Mouse (Mus musculus) cerebellum, postnatal 36 days (tissue): ENCODE measurements at regions not wholly inside any gene's neighbourhood (a gene's known extent, or its start where the extent isn't known, plus 50 kb on each side); places are given as distances from the start of the nearest gene placed in this dataset.

Experiments
- DNase-seq, 2 experiments: peaks; one replicate each; pipeline ENCODE4 v3.0.0; 2021 to 2022; ENCODE audit warnings: mixed read lengths in 2 of 2

DNA sequence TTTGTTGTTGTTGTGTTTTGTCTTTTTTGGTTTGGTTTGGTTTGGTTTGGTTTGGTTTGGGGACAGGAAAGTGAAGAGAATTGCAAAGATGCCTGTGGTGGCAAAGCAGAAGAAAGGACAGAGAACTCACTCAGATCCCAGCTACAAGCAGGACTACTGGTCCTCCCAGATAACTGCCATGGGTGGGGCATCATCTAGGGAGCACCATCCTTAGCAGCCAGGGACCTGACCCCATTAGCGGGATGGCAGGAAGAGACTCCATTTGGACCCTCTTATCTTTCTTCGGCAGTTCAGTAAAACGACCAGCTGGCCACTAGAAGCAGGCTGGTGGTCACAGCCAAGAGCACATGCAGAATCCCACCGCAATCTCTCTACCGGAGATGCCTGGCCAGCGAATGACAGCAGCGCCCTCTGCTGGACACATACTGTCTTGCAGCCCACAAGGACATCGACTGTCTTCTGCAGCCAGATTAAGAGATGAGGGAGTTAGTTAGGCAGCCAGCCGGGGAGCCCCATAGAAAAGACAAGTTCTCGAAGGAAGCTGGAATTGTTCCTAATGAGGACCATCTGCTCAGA, 119.8 kb downstream of the Gm9195 start:
- peak; percentile 81 to 83 for DNase-seq

DNA sequence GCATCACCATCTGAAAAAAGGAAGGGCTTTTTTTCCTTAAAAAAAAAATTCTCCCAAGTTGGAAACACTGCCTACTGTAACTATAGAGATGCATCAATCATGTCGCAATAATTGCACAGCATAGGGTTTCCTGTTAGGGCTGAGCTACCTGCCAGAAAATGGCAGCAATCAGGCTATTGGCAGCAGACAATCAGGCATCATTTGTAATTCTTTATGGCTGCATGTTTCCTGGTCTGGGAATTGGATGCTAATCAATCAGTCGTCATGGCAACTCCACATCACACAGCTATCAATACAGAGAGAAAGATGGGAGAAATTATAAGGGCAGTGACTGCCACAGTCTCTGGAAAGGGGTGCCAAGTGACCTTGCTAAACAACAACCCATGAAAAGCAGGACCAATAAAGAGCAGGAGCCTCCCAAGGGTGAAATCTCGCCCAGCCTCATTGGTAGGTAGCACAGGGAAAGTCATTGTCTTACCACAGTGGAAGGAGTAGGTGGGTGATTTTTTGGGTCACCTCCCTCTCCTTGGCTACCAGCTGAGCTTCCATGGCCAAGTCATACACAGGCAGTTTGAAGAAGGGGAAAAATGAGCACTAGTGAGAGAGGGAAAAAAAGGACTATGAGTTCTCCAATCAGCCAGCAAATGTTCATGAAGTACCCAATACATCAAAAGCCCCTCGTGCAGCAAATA, 130.7 kb downstream of the Gm9195 start:
- DNase-seq: no peak

DNA sequence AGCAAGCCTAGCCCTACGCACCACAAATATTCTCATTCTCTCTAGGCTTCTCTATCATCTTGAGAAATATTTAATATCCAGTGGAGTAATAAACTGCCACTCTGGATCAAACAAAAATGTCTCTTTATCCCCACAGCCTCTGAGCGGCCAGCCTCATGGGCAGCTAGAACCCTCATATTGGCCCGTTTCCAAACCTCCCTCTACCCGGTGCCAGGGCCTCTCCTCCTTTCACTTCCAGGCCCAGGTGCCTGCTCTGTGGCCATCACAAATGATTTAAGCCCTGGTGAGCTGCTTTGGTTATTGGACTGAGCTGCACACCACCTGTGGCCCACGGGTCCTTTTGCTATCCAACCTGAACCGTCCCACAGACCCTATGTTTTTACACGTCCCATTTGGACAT, 131.5 kb downstream of the Gm9195 start:
- DNase-seq: peak; percentile 7 to 13

DNA sequence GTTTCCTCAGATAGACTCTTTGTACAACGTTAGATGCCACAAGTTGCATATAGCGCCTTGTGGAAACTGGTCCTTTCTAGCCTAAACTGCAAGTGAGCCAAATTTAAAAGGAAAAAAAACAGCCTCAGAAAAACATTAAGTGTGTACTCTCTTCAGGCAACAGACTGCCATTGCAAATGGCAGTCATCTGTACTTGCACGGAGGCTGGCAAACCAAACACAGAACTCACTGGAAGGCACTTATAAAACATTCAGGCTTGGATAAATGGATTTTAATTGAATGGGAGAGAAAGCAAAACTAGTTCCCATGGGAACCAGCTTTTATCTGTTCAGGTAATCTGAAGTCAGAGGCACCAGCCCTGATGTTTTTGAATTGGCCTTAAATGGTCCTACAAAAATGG, 133.7 kb downstream of the Gm9195 start:
- DNase-seq: no peak

DNA sequence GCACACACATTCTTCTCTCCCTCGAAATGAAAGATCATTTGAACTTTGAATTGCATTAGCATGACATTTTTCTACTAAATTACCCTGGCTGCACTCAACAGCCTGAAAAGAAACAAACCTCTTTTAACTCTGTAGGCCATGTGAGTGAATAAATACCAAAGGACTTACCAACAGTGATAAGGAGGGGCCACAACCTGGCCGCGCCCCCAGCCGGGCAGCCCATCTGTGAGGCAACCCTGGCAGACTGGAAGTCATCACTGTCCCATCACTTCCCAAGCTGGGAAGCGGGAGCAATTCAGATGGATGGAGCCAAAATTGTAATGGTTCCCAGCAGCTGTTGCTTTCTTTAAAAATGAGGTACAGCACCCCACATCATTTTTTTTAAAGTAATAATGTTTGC, 149.5 kb downstream of the Gm9195 start:
- DNase-seq: no peak

DNA sequence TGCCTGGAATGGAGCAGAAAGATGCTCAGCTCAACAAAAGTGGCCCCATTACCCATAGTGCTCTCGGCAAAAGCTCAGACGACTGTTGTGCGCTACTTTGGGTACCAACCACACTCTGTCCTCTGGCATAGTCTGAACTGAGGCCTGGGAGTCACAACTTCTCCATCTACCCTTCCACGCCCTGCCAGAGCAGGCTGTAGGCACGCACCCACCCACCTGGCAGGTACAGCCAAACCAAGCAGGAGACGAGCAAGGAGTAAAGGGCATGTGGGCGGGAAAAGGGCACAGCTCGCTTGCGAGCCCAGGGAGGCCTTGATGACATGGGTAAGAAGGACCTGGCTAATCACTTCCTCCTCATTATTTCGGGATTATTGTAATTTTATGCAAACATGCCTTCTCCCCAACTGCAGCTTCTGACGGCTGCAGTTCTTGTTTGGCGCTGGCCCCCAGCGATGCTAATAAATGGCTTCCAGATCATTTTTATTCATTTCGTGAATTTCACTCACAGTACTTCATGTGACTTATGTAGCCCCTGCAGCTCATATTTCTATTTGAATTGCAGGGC, 150.0 kb downstream of the Gm9195 start:
- DNase-seq: no peak

DNA sequence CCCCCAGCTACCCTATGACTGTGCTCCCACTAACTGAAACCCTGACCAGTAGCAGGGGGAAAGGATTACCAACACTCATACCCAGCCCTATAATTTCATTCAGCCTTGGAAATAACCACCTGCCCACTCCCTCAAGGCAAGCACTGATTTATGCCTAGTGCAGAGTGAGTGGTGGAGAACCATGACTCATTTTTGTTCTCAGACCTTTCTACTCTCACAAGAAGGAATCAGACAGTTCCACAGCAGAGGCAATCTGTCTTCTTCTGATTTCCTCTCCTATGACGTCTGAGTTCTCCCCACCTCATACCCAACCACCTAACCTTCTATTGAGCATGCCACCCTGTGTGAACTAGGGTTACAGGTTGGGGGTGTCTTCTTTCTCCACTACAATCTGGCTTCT, 153.6 kb downstream of the Gm9195 start:
- DNase-seq: no peak

DNA sequence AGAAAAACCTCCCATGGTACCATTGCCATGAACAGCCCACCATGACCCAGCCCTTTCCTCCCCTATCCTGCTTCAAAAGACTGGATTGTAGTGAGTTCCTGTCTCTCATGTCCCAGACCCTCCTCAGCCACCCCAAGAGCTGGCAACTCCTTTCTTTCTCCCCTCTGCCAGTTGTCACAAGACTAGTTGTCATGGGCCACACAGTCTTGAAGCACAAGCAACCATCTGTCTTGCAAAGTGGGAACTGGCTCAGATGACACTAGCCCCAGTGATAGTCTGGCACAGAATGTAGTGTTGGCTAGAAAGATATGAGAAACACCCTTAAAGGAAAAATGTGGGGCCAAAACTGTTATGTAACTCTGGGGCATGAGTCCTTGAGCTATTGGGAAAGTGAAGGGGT, 187.8 kb downstream of the Gm9195 start:
- peak in 1 of 2 experiments; percentile 6 for DNase-seq

DNA sequence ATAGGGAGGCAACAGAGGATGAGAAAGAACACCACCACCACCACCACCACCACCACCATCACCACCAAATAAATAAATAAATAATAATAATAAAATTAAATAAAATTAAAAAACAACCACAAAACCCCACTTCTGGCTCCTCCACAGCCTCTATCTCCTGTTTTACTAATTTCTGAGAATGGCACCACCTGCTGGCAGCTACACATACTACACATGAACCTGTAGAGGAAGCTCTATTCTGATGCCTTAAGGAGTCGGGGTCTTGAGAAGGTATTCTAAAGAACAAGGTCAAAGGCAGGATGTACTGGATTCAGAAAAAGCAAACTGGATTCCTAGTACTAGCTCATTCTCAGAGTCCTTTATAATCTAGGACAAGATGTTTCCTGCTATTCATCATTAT, 191.6 kb downstream of the Gm9195 start:
- DNase-seq: peak; percentile 46 to 47

DNA sequence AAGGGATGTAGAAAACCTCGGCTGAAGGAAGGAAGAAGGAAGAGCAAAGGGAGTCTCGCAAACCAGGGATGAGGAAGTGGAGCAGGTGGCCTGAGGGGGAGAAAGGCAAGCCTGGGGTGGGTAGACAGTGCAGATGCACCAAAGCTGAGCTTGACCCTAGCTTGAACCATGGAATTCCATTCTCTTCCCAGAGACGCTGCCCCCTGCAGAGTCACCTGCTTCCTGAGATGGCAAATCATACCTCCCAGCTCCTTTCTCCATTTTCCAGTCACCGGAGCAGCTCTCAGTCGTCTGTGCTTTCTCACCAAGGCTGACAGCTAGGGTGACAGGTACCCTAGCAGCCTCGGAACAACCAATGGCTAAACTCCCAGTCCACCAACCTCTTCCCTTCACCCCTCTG, 197.0 kb downstream of the Gm9195 start:
- DNase-seq: no peak

DNA sequence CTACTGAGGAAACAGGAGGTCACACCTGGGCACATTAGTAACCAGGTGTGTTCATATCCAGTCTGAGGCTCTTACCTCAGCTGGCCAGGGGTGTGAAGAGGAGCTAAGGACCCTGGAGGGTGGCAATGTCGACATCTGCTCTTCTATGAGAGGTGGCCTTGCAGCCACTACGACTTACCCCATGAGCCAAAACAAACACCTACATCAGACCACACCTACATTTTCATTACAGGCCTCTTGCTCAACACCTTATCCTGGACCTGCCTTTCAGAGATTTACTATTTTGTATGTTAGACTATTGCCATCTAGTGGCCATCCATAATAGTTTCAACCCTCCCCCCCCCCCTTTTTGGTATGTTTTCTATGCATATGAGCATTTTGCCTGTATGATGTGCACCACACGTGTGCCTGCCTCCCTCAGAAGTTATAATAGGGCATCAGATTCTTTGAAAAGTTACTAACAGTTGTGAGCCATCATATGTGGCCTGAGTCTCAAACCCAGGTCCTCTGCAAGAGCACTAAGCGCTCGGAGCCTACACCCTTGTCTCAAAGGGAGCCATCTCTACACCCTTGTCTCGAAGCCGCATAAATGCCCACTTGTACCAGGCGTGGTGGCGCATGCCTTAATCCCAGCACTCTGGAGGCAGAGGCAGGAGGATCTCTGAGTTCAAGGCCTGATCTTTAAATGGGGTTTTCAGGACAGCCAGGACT, 197.8 kb downstream of the Gm9195 start:
- peak in 1 of 2 experiments; percentile 6 for DNase-seq

DNA sequence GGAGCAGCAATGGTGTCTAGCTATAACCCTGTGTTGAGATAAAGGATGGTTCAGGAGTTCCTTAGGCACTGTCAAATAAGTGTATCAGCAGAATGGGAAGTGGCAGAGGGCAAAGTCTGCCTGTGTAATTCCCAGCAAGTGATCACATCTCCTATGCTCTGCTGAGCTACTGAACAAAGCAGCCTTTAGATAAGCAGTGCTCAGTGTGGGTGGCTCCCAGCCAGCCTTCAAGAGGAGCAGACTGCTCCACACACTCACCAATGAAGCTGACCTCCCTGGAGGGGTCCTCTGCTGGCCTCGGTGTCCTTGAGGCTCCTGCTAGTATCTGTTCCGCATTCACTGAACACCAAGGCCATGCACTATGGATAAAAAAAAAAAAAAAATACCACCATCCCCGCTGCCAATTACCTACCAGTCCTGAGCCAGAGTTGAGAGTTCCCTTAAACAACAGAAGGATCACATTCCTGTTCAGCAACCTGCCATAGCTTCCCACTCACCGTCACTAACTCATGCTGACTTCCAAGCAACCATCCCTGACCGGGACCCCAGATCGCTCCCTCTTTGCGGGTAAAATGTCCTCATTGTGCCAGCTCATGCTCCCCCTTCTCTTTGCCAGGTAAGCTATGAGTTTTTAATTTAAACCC, 198.9 kb downstream of the Gm9195 start:
- DNase-seq: no peak

DNA sequence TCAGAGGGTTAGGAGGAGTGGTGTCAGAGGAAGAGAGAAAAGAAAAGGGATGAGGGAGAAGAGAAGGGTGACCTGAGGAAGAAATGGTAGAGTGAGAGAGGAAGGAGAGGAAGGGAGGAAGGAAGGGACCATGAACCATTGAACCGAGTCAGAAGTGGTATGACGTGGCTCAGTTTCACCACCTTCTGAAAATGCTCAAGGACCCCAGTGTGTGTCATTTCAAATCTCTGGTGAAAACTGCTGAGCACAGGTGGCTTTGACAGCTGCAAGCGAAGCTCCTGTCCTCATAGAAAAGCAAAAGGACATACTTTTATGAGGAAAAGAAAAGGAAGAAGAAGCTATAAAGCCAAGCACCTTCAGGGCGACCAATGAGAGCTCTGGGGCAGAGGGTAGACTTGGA, 214.3 kb downstream of the Gm9195 start:
- DNase-seq: no peak

DNA sequence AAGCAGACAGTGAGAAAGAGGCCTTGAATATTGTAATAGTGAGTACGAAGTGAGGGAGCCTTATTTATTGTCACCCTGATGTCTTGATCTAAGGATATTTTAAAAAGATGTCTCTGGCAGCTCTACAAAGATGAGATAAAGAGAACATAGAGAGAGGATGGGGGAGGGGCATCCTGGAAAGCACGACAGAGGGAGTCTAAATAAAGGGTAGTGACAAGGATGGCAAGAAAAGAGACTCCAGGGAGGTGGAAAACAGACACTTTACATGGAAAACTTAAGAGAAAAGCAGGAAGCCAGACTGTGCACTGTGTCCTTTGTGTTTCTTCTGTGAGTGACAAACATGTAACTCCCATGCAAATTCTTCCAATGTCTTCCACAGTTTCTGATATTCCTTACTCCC, 232.4 kb downstream of the Gm9195 start:
- DNase-seq: no peak

DNA sequence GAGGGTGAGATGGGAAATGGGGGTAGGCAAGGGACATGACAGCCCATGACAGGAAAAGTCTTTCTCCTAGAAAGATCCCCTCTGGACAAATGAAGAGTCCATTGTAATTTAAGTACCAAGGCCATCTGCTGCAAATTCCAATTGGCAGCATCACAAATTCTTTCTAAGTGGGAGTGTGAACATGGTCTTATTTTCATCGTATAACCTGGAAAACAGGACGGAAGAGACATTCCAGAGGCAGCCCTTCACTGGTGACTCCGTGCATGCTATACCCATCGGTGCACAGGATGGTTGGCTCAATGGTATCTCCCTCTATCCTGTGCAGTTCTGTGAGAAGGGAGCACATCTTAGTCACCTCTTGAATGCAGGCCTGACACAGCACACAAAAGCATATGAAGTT, 249.8 kb downstream of the Gm9195 start:
- DNase-seq: peak in 1 of 2 experiments; percentile 12

DNA sequence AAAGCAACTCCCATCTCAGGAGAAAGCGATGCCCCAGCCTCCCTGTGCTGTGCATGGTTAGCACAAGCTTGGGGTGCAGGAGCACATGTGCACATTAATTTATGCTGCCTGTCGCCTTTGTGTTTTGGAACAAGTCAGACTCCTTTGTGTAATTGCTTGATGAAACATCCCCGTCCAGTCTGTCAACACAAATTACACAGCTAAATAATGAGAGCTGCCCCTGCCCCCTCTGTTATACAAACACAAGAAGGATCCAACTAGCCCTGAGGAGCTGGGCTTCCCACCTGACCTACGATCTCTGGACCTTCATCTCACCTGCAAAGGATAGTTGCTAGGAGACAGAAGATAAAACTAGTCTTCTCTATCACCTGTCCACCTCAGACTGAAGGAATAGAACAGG, 251.4 kb downstream of the Gm9195 start:
- no peak for DNase-seq

DNA sequence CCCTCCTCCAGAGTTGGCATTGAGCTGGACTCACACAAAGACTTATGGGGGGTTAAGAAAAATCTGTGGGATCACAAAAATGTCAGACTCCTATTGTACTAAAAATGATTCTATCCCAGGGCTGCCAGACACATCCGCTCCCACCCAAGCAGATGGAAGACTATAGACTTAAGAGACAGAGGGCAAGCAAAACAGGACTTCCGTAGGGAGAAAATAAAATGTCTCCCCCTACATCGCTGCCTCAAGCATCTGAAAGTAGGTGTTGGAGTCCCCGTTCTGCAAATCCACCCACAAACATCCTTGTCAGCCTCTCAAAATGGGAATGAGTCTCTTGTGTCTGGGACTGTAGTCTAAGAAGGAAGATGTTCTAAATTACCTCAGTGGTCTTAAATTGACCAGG, 253.3 kb downstream of the Gm9195 start:
- no peak for DNase-seq

DNA sequence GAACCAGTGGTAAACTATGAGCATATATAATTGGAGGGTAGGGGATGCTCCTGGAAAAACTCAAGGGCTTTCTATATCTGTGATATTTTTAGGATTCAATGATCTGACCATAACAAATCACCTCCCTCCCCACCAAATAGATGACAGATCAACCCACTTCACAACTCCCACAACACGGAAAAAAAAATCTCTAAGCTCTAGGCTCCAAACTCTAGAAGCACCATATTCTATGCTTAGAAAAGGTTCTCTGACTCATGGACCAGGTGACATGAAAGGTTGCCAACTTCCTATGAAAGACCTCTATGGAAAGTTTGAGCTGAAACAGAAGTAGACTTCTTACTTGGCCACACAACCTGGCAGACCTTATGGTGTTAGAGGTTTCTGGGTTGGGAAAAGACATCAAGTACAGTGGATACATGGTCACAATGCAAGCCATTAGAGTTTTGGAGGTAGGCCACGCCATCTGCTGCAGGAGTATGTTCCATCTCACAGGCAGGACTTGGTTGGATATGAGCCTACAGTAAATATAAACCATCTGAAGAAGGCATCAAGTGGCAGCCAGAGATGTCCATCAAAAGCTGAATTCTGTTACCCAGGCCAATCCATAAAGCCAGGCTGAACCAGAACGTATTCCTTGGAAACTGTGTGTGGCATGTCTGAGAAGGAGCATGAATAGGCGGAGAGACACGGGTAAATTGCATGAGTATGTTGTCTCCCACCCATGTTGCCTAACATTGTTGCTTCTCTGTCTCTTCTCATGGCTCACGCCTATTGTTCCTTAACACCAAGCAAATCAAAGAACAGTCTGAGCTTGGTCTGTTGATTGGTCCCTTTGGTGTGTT, 257.2 kb downstream of the Gm9195 start:
- peak; percentile 85 to 89 for DNase-seq

DNA sequence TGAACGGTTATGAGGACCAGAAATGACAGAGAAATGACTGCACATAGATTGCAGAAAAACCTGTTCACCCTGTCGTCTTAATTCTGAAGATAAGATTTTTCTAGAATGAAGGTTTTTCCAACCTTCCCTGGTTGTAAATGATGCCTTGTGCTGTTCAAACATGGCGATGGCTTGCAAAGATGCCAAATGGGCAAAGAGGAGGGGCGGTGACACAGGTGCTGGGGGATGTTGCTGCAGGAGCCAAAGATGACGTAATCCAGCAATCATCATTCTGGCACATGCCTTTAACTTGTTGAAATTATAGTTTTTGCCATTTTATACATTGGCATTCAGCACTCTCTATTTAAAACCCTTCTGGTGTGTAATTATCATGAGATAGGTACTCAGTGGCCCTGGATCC, 263.8 kb downstream of the Gm9195 start:
- no peak for DNase-seq

DNA sequence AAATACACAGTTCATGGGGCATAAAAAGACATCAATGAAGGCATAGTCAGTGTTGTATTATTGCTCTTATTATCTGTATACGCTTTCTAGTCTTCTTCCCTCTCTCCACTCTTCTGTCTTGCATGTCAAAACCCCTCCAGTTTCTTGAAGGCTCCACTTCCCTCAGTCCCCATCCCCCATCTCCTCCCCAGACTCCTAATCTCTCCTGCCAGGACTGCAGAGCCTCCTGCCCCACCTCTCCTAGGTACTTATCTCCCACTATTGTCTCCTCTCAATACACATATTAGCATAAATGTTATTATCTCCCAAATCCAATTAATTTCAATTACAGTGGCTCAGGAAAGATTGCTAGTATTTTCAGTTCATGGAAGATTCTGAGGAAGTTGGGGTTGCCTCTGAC, 264.2 kb downstream of the Gm9195 start:
- DNase-seq: no peak

DNA sequence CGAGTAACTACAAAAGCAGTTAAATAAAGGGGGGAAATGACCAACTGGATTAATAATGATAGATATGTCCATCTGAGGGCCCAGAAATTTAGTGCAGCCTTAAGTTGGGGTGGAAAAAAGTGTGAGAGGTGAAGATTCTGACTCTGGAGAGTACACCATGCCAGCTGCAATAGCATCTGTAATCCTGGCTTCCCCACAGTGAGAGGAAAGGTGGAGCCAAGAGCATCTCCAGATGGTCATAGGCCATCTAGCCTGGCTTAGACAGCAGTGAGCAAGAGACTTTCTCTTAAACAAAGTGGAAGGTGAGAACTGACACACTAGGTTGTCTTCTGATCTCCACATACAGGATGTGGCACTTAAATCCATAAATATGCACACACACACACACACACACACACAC, 264.7 kb downstream of the Gm9195 start:
- DNase-seq: no peak

DNA sequence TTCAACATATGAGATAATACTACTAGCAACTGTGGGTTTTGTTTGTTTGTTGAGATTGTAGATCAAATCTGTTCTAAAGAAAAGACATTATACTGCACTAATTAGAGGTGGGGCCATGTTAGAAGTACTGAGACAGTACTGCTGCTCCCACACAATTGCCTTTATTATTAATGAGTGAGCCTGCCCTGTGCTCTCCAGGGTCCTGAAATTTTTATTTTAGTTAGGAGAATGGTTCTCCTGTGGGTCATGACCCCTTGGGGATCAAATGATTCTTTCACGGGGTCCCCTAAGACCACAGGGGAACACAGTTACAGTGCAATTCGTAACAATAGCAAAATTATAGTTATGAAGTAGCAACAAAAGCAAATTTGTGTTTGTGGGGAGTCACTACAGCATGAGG, 268.8 kb downstream of the Gm9195 start:
- no peak for DNase-seq

DNA sequence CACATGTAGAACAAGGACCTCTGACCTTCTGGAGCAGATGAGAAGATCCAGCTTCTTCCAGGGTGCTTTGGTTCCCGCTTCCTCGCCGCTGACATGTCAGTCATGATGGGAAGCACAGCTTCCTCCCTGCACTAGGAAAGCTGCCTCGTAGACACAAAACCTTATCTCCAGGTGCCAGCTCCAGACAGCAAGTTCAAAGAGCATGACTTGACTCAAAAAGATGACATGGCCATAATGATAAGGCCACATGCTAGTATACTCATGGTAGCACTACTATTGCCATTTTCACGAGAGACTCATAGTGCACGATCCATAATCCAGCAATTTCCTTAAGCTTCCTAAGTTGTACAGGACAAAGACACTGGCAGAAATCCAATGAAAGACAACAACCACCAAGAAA, 272.1 kb downstream of the Gm9195 start:
- no peak for DNase-seq
